Mouse (Mus musculus): ENCODE data around the gene Slc3a1. TPM values are rescaled to one million over a fixed set of nuclear protein-coding genes. Genes with fewer than 3 reads are reported as not detected.

Gene Slc3a1
- not detected in 2 replicates for polyA plus RNA-seq (2012)

GRCm38 (mm10) chr17:85028093-85028739 lies at the start of gene Slc3a1:
Slc3a1 (plus strand) TSS chr17:85028376.
- Histone ChIP-seq H3K27me3 (ENCODE audit: control insufficient read depth) (0 out of 2 replicates have a peak, but pooled peaks cover 2% of the 10 kb centered on the region), H3K4me3 (replicated peaks) (no peak within 1 kb of the TSS), H3K4me1 (ENCODE audit: control insufficient read depth) (no peaks in the 10 kb centered on the region; the same call in none of the 2 replicates), H3K36me3 (ENCODE audit: control insufficient read depth) (peaks cover 11% of the 10 kb centered on the region), H3K9me3 (ENCODE audit: control insufficient read depth, low read length) (no peaks in the 10 kb centered on the region)
- TF ChIP-seq TAL1 (IDR thresholded peaks at IDR 0.05; ENCODE audit: low read length) (no peak), GATA1 (IDR thresholded peaks at IDR 0.05; ENCODE audit: low read length) (no peak)

GRCm38 (mm10) chr17:84981721-84982120 lies 46.5 kb upstream of the Slc3a1 start:
- TF ChIP-seq TAL1 (IDR thresholded peaks at IDR 0.05; ENCODE audit: low read length): no peak
- TF ChIP-seq GATA1 (IDR thresholded peaks at IDR 0.05; ENCODE audit: low read length): no peak
- Histone ChIP-seq H3K9me3 (ENCODE audit: control insufficient read depth, low read length) (peaks cover 12% of the 10 kb centered on the region), H3K4me3 (replicated peaks) (no peak overlapping the region), H3K4me1 (ENCODE audit: control insufficient read depth) (peaks cover 31% of the 10 kb centered on the region), H3K36me3 (ENCODE audit: control insufficient read depth) (peaks cover 53% of the 10 kb centered on the region), H3K27me3 (ENCODE audit: control insufficient read depth) (no peaks in the 10 kb centered on the region)

- Histone ChIP-seq H3K9me3 (ENCODE audit: control insufficient read depth, low read length) (peaks cover 4% of the 10 kb centered on the region; the same call in 1 of the 2 replicates), H3K36me3 (ENCODE audit: control insufficient read depth) (peaks cover 47% of the 10 kb centered on the region), H3K4me1 (ENCODE audit: control insufficient read depth) (peaks cover 37% of the 10 kb centered on the region), H3K27me3 (ENCODE audit: control insufficient read depth) (no peaks in the 10 kb centered on the region), H3K4me3 (replicated peaks) (no peak overlapping the region)
- TF ChIP-seq TAL1 (IDR thresholded peaks at IDR 0.05; ENCODE audit: low read length): no peak
- no peak for TF ChIP-seq GATA1 (IDR thresholded peaks at IDR 0.05; ENCODE audit: low read length)
Observed at GRCm38 (mm10) chr17:84982735-84983134, 45.4 kb upstream of the Slc3a1 start.

- Histone ChIP-seq H3K9me3 (ENCODE audit: control insufficient read depth, low read length) (no peaks in the 10 kb centered on the region), H3K27me3 (ENCODE audit: control insufficient read depth) (no peaks in the 10 kb centered on the region), H3K4me3 (replicated peaks) (no peak overlapping the region), H3K4me1 (ENCODE audit: control insufficient read depth) (peaks cover 39% of the 10 kb centered on the region), H3K36me3 (ENCODE audit: control insufficient read depth) (peaks cover 37% of the 10 kb centered on the region)
- TF ChIP-seq GATA1 (IDR thresholded peaks at IDR 0.05; ENCODE audit: low read length) (no peak), TAL1 (IDR thresholded peaks at IDR 0.05; ENCODE audit: low read length) (no peak)
Observed at GRCm38 (mm10) chr17:84986368-84986767, 41.8 kb upstream of the Slc3a1 start.

GRCm38 (mm10) chr17:84987834-84988410 lies 40.3 kb upstream of the Slc3a1 start:
- H3K27me3 ChIP-seq (ENCODE audit: control insufficient read depth): no peaks in the 10 kb centered on the region
- H3K9me3 ChIP-seq (ENCODE audit: control insufficient read depth, low read length): no peaks in the 10 kb centered on the region
- H3K4me3 ChIP-seq (replicated peaks): no peak overlapping the region
- peaks cover 38% of the 10 kb centered on the region for H3K36me3 ChIP-seq (ENCODE audit: control insufficient read depth)
- TF ChIP-seq GATA1 (IDR thresholded peaks at IDR 0.05; ENCODE audit: low read length) (no peak), TAL1 (IDR thresholded peaks at IDR 0.05; ENCODE audit: low read length) (no peak)
- peaks cover 31% of the 10 kb centered on the region for H3K4me1 ChIP-seq (ENCODE audit: control insufficient read depth)

GRCm38 (mm10) chr17:84988514-84988913 lies 39.7 kb upstream of the Slc3a1 start:
- peaks cover 27% of the 10 kb centered on the region for H3K4me1 ChIP-seq (ENCODE audit: control insufficient read depth)
- H3K36me3 ChIP-seq (ENCODE audit: control insufficient read depth): peaks cover 39% of the 10 kb centered on the region
- TF ChIP-seq TAL1 (IDR thresholded peaks at IDR 0.05; ENCODE audit: low read length) (no peak), GATA1 (IDR thresholded peaks at IDR 0.05; ENCODE audit: low read length) (no peak)
- no peak overlapping the region for H3K4me3 ChIP-seq (replicated peaks)
- H3K9me3 ChIP-seq (ENCODE audit: control insufficient read depth, low read length): no peaks in the 10 kb centered on the region
- H3K27me3 ChIP-seq (ENCODE audit: control insufficient read depth): no peaks in the 10 kb centered on the region

- TF ChIP-seq TAL1 (IDR thresholded peaks at IDR 0.05; ENCODE audit: low read length) (no peak), GATA1 (IDR thresholded peaks at IDR 0.05; ENCODE audit: low read length) (no peak)
- Histone ChIP-seq H3K36me3 (ENCODE audit: control insufficient read depth) (peaks cover 80% of the 10 kb centered on the region), H3K4me1 (ENCODE audit: control insufficient read depth) (peaks cover 9% of the 10 kb centered on the region), H3K4me3 (replicated peaks) (no peak overlapping the region), H3K27me3 (ENCODE audit: control insufficient read depth) (no peaks in the 10 kb centered on the region), H3K9me3 (ENCODE audit: control insufficient read depth, low read length) (peaks cover 2% of the 10 kb centered on the region; the same call in 1 of the 2 replicates)
Observed at GRCm38 (mm10) chr17:84995844-84996243, 32.3 kb upstream of the Slc3a1 start.

GRCm38 (mm10) chr17:84997639-84998038 lies 30.5 kb upstream of the Slc3a1 start:
- peaks cover 2% of the 10 kb centered on the region; the same call in 1 of the 2 replicates for H3K9me3 ChIP-seq (ENCODE audit: control insufficient read depth, low read length)
- peaks cover 84% of the 10 kb centered on the region for H3K36me3 ChIP-seq (ENCODE audit: control insufficient read depth)
- no peak overlapping the region for H3K4me3 ChIP-seq (replicated peaks)
- TF ChIP-seq TAL1 (IDR thresholded peaks at IDR 0.05; ENCODE audit: low read length): no peak
- TF ChIP-seq GATA1 (IDR thresholded peaks at IDR 0.05; ENCODE audit: low read length): no peak
- no peaks in the 10 kb centered on the region for H3K27me3 ChIP-seq (ENCODE audit: control insufficient read depth)
- peaks cover 9% of the 10 kb centered on the region for H3K4me1 ChIP-seq (ENCODE audit: control insufficient read depth)

GRCm38 (mm10) chr17:84999636-85000035 lies 28.5 kb upstream of the Slc3a1 start:
- H3K36me3 ChIP-seq (ENCODE audit: control insufficient read depth): peaks cover 79% of the 10 kb centered on the region
- H3K4me3 ChIP-seq (replicated peaks): no peak overlapping the region
- H3K9me3 ChIP-seq (ENCODE audit: control insufficient read depth, low read length): peaks cover 2% of the 10 kb centered on the region; the same call in 1 of the 2 replicates
- H3K4me1 ChIP-seq (ENCODE audit: control insufficient read depth): peaks cover 9% of the 10 kb centered on the region
- H3K27me3 ChIP-seq (ENCODE audit: control insufficient read depth): no peaks in the 10 kb centered on the region
- TF ChIP-seq GATA1 (IDR thresholded peaks at IDR 0.05; ENCODE audit: low read length): no peak
- no peak for TF ChIP-seq TAL1 (IDR thresholded peaks at IDR 0.05; ENCODE audit: low read length)
